Mouse (Mus musculus) pancreas, adult 10 weeks (tissue): ENCODE measurements around the gene Ly9. TPM values are rescaled to one million over a fixed set of nuclear protein-coding genes. Genes with fewer than 3 reads are reported as not detected.

Source experiments
- polyA plus RNA-seq: library from polyadenylated mRNA; stranded (reverse); fragments of 350-450 nt; fragmentation: Illumina TruSeq; extraction: RNeasy Lipid Tissue Mini Kit (QIAGEN cat#74804); gene quantifications from one replicate; pipeline ENCODE4 v1.2.3, GENCODE M21; 2015; ENCODE audit warnings: low read depth, low replicate concordance; ENCODE audit not compliant: insufficient read depth

Ly9 gene
- not detected for polyA plus RNA-seq

GRCm38 (mm10) chr1:171607176-171607575 lies at the start of gene Ly9:
TSS of gene Ly9 (minus strand) at chr1:171607410.

GRCm38 (mm10) chr1:171652734-171653133 lies 45.5 kb upstream of the Ly9 start, which contains the start of gene Slamf7:
TSS of gene Slamf7 (minus strand) at chr1:171653035.

DNA sequence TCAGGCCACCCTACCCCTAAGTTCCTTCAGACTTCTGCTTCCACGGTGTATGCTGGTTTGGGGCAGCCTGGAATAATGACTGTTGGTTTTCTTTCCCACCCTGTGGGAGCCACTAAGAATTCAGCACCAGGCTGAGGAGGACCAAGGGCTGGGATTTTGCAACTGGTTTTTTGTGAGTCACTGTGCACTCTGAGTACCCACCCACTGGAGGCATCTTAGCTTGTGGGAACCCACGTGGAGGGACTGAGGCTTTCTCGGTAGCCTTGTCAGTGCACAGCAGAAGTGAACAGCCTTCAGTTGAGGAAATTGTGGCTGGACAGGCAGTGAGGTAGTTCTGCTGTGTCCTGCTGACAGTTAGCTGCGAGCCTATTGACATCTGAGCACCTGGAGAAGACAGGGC lies 48.3 kb downstream of the Ly9 start, which contains the start of gene Cd244a:
Gene Cd244a, plus strand, starts transcription at position 296 of the 400 bp plus-strand sequence.

Other genes with a start within 250 kb of the Ly9 start
- gene Klhdc9, start 246.6 kb downstream of the Ly9 start, polyA plus RNA-seq: not detected
- 0.87 TPM for gene Nectin4, start 237.3 kb downstream of the Ly9 start, polyA plus RNA-seq
- 1.7 TPM for gene Arhgap30, start 218.5 kb downstream of the Ly9 start, polyA plus RNA-seq
- 36.3 TPM for gene Usf1, start 196.1 kb downstream of the Ly9 start, polyA plus RNA-seq
- gene Tstd1, start 188.5 kb downstream of the Ly9 start, polyA plus RNA-seq: 12.7 TPM
- 23.8 TPM for gene F11r, start 169.9 kb downstream of the Ly9 start, polyA plus RNA-seq
- 1.1 TPM for gene Alyref2, start 103.9 kb downstream of the Ly9 start, polyA plus RNA-seq
- not detected for gene Itln1, start 72.1 kb downstream of the Ly9 start, polyA plus RNA-seq
- gene Cd244a, start 48.2 kb downstream of the Ly9 start, polyA plus RNA-seq: not detected
- gene Slamf7, start 45.6 kb upstream of the Ly9 start, polyA plus RNA-seq: 1.6 TPM
- gene Cd48, start 74.6 kb upstream of the Ly9 start, polyA plus RNA-seq: 1.9 TPM
- not detected for gene Slamf1, start 159.7 kb upstream of the Ly9 start, polyA plus RNA-seq
- 1.00 TPM for gene Cd84, start 232.3 kb upstream of the Ly9 start, polyA plus RNA-seq